12 mouse cellular contexts compared by ENCODE assay signal in genomic region chr5:98182603-98182920, GRCm38 (mm10). TPM values are rescaled to one million over a fixed set of nuclear protein-coding genes. Genes with fewer than 3 reads are reported as not detected.
A peak's percentile ranks its signal among the peaks of the same experiment; 100 is the strongest.
DNase-seq lines count a peak whose midpoint lies in the region; ATAC-seq and TF ChIP-seq lines count a peak whose summit lies in the region.
"Had no signal": no experiment of that assay in that cellular context is flagged by ENCODE, and none has a peak within 500 bp of the region (broad histone marks: within the 10 kb centered on the region; RNA-seq: fewer than 3 reads in every experiment).

No protein-coding gene starts in this region.

- peak overlapping the region; percentile 29; the same call in 1 of the 2 replicates for H3K4me2 ChIP-seq in lung, postnatal 0 days (replicated peaks; ENCODE audit: low read depth, low read length)
- H3K4me2 ChIP-seq in midbrain, embryonic 12.5 days (replicated peaks) = peak overlapping the region; percentile 51
- H3K4me2 ChIP-seq: embryonic facial prominence, embryonic 12.5 days; liver, embryonic 12.5 days had no signal

- 43% methylated on average over 5 of the region's 5 CpGs for WGBS in cerebellum, adult 2 months
- 12% methylated on average over 5 of the region's 5 CpGs for WGBS in lung, postnatal 0 days
- 0% methylated on average over 5 of the region's 5 CpGs for WGBS in midbrain, embryonic 12.5 days
- 4% methylated on average over 5 of the region's 5 CpGs for WGBS in heart, embryonic 10.5 days

- TF ChIP-seq EP300 in lung, postnatal 0 days (IDR thresholded peaks at IDR 0.05) = no peak

- no peak for TF ChIP-seq POLR2A in cerebellum, adult 2 months (IDR thresholded peaks at IDR 0.05; ENCODE audit: borderline replicate concordance, insufficient read depth, low read length)

- peak overlapping the region; percentile 60 for H3K4me3 ChIP-seq in cerebellum, adult 2 months (replicated peaks; ENCODE audit: insufficient read depth, low read depth, low read length)
- 0 out of 2 replicates have a peak overlapping the region, but pooled peaks have one; percentile 12 for H3K4me3 ChIP-seq in lung, postnatal 0 days (ENCODE audit: low read depth, low read length)
- peak overlapping the region; percentile 42 for H3K4me3 ChIP-seq in midbrain, embryonic 12.5 days
- H3K4me3 ChIP-seq in heart, embryonic 10.5 days = no peak overlapping the region
- H3K4me3 ChIP-seq: embryonic facial prominence, embryonic 12.5 days; liver, embryonic 12.5 days had no signal

- no peak overlapping the region for H3K27ac ChIP-seq in cerebellum, adult 2 months (ENCODE audit: insufficient read depth, low read length)
- H3K27ac ChIP-seq in lung, postnatal 0 days (ENCODE audit: low read length) = no peak overlapping the region
- no peak overlapping the region for H3K27ac ChIP-seq in midbrain, embryonic 12.5 days (replicated peaks)
- H3K27ac ChIP-seq in heart, embryonic 10.5 days = no peak overlapping the region
- H3K27ac ChIP-seq: embryonic facial prominence, embryonic 12.5 days; liver, embryonic 12.5 days had no signal

- no peaks in the 10 kb centered on the region for H3K9me3 ChIP-seq in lung, postnatal 0 days (ENCODE audit: low read length)
- H3K9me3 ChIP-seq in midbrain, embryonic 12.5 days = no peaks in the 10 kb centered on the region
- H3K9me3 ChIP-seq in heart, embryonic 10.5 days = no peaks in the 10 kb centered on the region
- H3K9me3 ChIP-seq: embryonic facial prominence, embryonic 12.5 days; liver, embryonic 12.5 days had no signal

- peaks cover 3% of the 10 kb centered on the region; the same call in 1 of the 2 replicates for H3K4me1 ChIP-seq in cerebellum, adult 2 months (ENCODE audit: control insufficient read depth, insufficient read depth, low read length)
- H3K4me1 ChIP-seq in lung, postnatal 0 days (ENCODE audit: insufficient read depth, low read depth, low read length) = 0 out of 2 replicates have a peak, but pooled peaks cover 6% of the 10 kb centered on the region
- peaks cover 58% of the 10 kb centered on the region for H3K4me1 ChIP-seq in midbrain, embryonic 12.5 days
- peaks cover 32% of the 10 kb centered on the region for H3K4me1 ChIP-seq in heart, embryonic 10.5 days

- H3K36me3 ChIP-seq in lung, postnatal 0 days (ENCODE audit: insufficient read depth, low read length) = no peaks in the 10 kb centered on the region
- H3K36me3 ChIP-seq in midbrain, embryonic 12.5 days = no peaks in the 10 kb centered on the region
- H3K36me3 ChIP-seq in heart, embryonic 10.5 days = no peaks in the 10 kb centered on the region
- H3K36me3 ChIP-seq: embryonic facial prominence, embryonic 12.5 days; liver, embryonic 12.5 days had no signal

- no peak for DNase-seq in cerebellum, adult 2 months
- no peak for DNase-seq in cerebellum, adult 9-10 months
- DNase-seq in lung, postnatal 0 days (ENCODE audit: low spot score) = no peak
- DNase-seq in lung, postnatal 10 days = no peak
- DNase-seq in frontal cortex, postnatal 25 days (ENCODE audit: low spot score in 2 of 2) = no peak
- no peak for DNase-seq in adrenal gland, adult 2 months
- DNase-seq in heart, embryonic 10.5 days (ENCODE audit: low spot score) = no peak
- DNase-seq: adrenal gland, postnatal 25 days; kidney, postnatal 14 days had no signal

- H3K27me3 ChIP-seq in cerebellum, adult 2 months (ENCODE audit: control insufficient read depth, insufficient read depth, low read length) = no peaks in the 10 kb centered on the region
- H3K27me3 ChIP-seq in lung, postnatal 0 days (replicated peaks; ENCODE audit: insufficient read depth, low read length) = peaks cover 49% of the 10 kb centered on the region
- peaks cover 78% of the 10 kb centered on the region for H3K27me3 ChIP-seq in midbrain, embryonic 12.5 days
- H3K27me3 ChIP-seq in heart, embryonic 10.5 days (ENCODE audit: insufficient read depth, poor library complexity, severe bottlenecking) = peaks cover 99% of the 10 kb centered on the region

- ATAC-seq in lung, postnatal 0 days = no peak
- peak; percentile 70 for ATAC-seq in midbrain, embryonic 12.5 days (ENCODE audit: low FRiP score, low read depth)
- ATAC-seq: liver, embryonic 12.5 days had no signal

- no peak overlapping the region for H3K9ac ChIP-seq in lung, postnatal 0 days (replicated peaks; ENCODE audit: low read depth)
- no peak overlapping the region for H3K9ac ChIP-seq in midbrain, embryonic 12.5 days (replicated peaks)
- H3K9ac ChIP-seq: embryonic facial prominence, embryonic 12.5 days; liver, embryonic 12.5 days had no signal

- no peak for TF ChIP-seq CTCF in cerebellum, adult 2 months (IDR thresholded peaks at IDR 0.05; ENCODE audit: borderline replicate concordance, insufficient read depth, low read depth, low read length)
- no peak for TF ChIP-seq CTCF in lung, postnatal 0 days (IDR thresholded peaks at IDR 0.05)

RNA-seq across cellular contexts. Expression of gene Prdm8, which starts 15.6 kb away (rescaled TPM):
- polyA plus RNA-seq in cerebellum, adult 2 months (2012; rRNA removed) = 11.1 and 15.5 TPM in 2 replicates
- 0.99 and 2.3 TPM in 2 replicates for polyA plus RNA-seq in lung, postnatal 0 days (2015; fragmentation: Nextera tagmentation; extraction: Ambion mirVana)
- 1.7 and 3.3 TPM in 2 replicates for polyA plus RNA-seq in midbrain, embryonic 12.5 days (2016; fragmentation: Nextera tagmentation; extraction: Ambion mirVana)
- under 1 TPM; 0.09 to 0.24 TPM for total RNA-seq in adrenal gland, adult 2 months (2021)
- polyA plus RNA-seq in adrenal gland, adult 2 months (2012; rRNA removed) = 0.09 and 0.12 TPM in 2 replicates
- polyA plus RNA-seq in heart, embryonic 10.5 days (2016; fragmentation: Nextera tagmentation; extraction: Ambion mirVana) = not detected in 2 replicates
- total RNA-seq: adrenal gland, postnatal 25 days had no signal
- polyA plus RNA-seq: liver, embryonic 12.5 days had no signal
